Mouse (Mus musculus) urinary bladder, postnatal 10 days (tissue): ENCODE data around the gene 4931429L15Rik.

ENCODE experiments used
- DNase-seq: peaks from one replicate; pipeline ENCODE4 v3.0.0; 2022; ENCODE audit warnings: low spot score

4931429L15Rik gene

GRCm38 (mm10) chr9:46327706-46328571, 8.2 kb upstream of the 4931429L15Rik start:
- DNase-seq: no peak

GRCm38 (mm10) chr9:46326694-46327405, 7.1 kb upstream of the 4931429L15Rik start:
- DNase-seq: no peak

GRCm38 (mm10) chr9:46320461-46320860, 675 bp upstream of the 4931429L15Rik start:
- no peak for DNase-seq

- DNase-seq: no peak
These were observed 1.8 kb downstream of the 4931429L15Rik start for GRCm38 (mm10) chr9:46317957-46318356.

GRCm38 (mm10) chr9:46316909-46317308, 2.9 kb downstream of the 4931429L15Rik start:
- DNase-seq: no peak

- no peak for DNase-seq
These were observed 3.4 kb downstream of the 4931429L15Rik start for GRCm38 (mm10) chr9:46316388-46316787.

GRCm38 (mm10) chr9:46315807-46316365, 3.9 kb downstream of the 4931429L15Rik start:
- no peak for DNase-seq

- no peak for DNase-seq
These were observed 4.9 kb downstream of the 4931429L15Rik start for GRCm38 (mm10) chr9:46314921-46315320.

- no peak for DNase-seq
These were observed 5.3 kb downstream of the 4931429L15Rik start for GRCm38 (mm10) chr9:46314507-46314906.

- no peak for DNase-seq
These were observed 10.7 kb downstream of the 4931429L15Rik start for GRCm38 (mm10) chr9:46309121-46309520.

GRCm38 (mm10) chr9:46302142-46302541, 17.6 kb downstream of the 4931429L15Rik start:
- no peak for DNase-seq

- DNase-seq: no peak
These were observed 21.4 kb downstream of the 4931429L15Rik start for GRCm38 (mm10) chr9:46298381-46298780.

GRCm38 (mm10) chr9:46282631-46283436, 37.0 kb downstream of the 4931429L15Rik start, which contains the start of gene Bud13:
Bud13 (plus strand) TSS chr9:46283008.
- DNase-seq: peak; percentile 90

- DNase-seq: no peak
These were observed 45.3 kb downstream of the 4931429L15Rik start for GRCm38 (mm10) chr9:46274494-46274893.

- peak; percentile 59 for DNase-seq
These were observed 46.9 kb downstream of the 4931429L15Rik start, which contains the start of gene Zpr1 for GRCm38 (mm10) chr9:46272677-46273454. Zpr1 (plus strand) TSS chr9:46273064.

GRCm38 (mm10) chr9:46272070-46272469, 47.7 kb downstream of the 4931429L15Rik start:
- no peak for DNase-seq

GRCm38 (mm10) chr9:46270782-46271181, 49.0 kb downstream of the 4931429L15Rik start:
- no peak for DNase-seq

- no peak for DNase-seq
These were observed 50.7 kb downstream of the 4931429L15Rik start for GRCm38 (mm10) chr9:46269125-46269524.

- no peak for DNase-seq
These were observed 51.4 kb downstream of the 4931429L15Rik start, which contains the start of gene Apoa5 for GRCm38 (mm10) chr9:46268343-46268873. Apoa5 (plus strand) TSS chr9:46268633.

- no peak for DNase-seq
These were observed 58.7 kb downstream of the 4931429L15Rik start for GRCm38 (mm10) chr9:46261131-46261530.

- DNase-seq: no peak
These were observed 60.7 kb downstream of the 4931429L15Rik start for GRCm38 (mm10) chr9:46259111-46259510.
